Mouse (Mus musculus): ENCODE results near the gene Ggt5. TPM values are rescaled to one million over a fixed set of nuclear protein-coding genes. Genes with fewer than 3 reads are reported as not detected.
A peak's percentile ranks its signal among the peaks of the same experiment; 100 is the strongest.

Gene Ggt5
- total RNA-seq, 2 experiments from 2014 or later = 2.7 to 2.8 TPM

DNA sequence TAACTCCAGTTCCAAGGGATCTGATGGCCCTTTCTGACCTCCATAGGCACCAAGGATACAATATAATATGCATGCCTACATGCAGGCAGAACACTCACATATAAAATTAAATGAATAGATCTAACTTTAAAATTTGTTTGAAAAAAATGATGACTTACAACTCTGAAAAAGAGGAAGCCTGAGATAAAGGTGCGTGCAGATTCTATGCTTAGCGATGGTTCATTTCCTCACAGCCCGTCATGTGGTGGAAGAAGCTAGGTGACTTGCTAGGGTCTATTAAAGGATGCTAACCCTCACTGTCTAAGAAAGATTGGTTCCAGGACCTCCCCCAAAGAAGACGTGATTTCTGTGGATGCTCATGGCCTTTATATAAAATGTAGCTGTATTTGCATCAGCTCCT lies 26.9 kb downstream of the Ggt5 start:
- no peak for ATAC-seq (ENCODE audit: poor library complexity, severe bottlenecking)

DNA sequence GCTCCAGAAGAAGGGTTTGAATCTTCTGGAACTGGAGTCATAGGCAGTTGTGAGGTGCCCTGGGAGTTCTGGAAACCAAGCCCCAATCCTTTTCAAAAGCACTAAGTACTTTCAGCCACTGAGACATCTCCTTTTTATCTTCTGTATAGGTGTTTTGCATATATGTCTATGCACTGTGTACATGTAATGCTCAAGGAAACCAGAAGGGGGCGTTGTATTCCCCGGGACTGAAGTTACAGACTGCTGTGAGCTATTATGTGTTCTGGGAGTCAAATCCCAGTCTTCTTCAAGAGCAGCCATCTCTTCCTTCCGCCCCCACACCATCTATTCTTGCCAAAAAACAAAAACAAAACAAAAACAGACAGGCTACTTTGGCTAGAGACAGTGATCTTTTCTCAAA lies 31.7 kb downstream of the Ggt5 start:
- ATAC-seq (ENCODE audit: poor library complexity, severe bottlenecking) = no peak

DNA sequence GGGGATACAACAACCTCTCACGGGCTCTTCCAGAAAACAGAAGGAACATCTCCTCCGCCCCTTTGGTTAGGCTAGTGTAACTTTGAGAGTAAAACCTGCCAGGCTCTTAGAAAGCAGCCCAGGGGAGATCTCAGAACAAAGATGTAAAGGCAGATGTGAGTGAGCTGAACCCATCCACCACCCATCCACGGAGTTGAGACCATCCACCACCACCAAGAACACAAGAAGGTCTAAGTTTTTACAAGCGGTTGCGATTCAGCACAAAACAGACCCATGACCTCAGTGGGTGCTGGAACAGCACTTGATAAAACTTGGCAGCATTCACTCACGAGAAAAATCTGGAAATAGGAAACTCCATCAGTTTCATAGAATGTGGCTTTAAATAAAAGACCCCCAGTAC lies 36.8 kb downstream of the Ggt5 start:
- no peak for ATAC-seq (ENCODE audit: poor library complexity, severe bottlenecking)

DNA sequence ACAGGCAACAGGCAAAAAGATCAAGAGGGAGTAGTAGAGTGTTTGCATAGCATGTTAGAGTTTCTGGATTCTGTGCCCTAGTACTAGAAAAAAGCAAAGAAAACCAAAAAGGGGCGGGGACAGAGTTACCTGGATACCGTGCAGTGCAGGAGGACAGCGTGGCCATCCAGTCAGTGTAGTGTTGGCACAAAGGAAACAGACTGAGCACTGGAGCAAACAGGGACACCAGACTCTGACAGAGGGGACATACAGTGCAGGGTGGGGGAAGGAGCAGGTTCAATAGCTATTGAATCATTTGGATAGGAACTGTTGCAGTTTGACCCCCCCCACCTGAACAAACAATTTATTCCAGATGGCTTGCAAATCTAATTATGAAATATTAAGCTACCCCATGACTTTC lies 37.9 kb downstream of the Ggt5 start:
- no peak for ATAC-seq (ENCODE audit: poor library complexity, severe bottlenecking)

DNA sequence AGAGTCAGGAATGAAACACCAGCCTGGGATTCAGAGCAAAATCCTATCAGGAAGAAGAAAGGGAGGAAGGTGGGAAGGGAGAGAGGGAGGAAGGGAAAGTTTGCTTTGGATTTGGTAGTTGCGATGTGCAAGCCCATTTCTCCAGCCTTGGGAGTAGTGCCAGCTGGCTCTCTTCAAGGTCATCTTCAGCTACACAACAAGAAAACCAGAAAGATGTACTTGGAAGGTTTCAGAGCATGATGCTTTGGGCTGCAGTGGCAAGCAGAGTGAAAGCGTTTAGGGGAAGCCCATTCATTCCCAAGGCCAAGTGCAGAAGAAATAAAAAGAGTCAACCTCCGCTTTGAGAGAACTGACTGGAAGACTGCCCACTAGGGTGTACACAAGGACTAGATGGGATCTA lies 38.4 kb downstream of the Ggt5 start:
- ATAC-seq (ENCODE audit: poor library complexity, severe bottlenecking) = no peak

DNA sequence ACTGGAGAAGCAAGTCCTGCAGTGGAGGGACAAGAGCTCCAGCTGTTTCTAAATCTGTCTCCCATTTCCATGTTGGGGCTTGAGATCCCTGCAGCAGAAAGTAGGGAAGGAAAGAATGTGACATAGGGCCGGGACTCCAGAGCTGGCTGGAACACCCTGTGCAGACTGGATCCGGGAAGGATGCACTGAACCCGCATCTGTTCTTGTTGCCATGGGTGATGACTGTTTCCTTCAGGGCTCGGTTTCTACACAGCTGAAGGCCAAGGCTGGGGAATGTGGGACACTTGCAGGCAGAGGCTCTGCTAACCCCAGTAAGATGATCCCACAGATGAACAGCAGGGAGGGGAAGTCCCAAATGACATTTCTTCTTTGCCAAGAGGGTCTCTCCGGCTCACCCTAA lies 43.5 kb downstream of the Ggt5 start:
- ATAC-seq (ENCODE audit: poor library complexity, severe bottlenecking) = no peak

DNA sequence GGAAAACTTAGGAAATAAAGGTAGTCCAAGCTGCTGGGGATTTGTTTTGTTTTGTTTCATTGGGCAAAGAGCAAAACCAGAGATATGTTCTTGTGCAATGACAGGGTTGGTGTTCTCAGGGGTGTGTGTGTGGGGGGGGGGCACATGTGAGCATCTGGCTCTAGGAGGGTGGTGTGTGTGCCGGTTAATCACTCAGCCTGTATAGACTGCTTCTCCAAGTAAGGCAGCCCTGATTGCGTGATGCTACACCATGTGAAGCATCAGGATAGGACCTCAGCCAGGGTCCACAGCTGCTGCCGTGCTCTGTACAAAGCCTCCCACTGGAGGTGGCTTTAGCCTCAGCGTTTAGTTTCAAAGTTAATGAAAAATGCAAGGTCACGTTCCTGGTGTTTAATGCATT lies 43.9 kb downstream of the Ggt5 start:
- ATAC-seq (ENCODE audit: poor library complexity, severe bottlenecking) = no peak

DNA sequence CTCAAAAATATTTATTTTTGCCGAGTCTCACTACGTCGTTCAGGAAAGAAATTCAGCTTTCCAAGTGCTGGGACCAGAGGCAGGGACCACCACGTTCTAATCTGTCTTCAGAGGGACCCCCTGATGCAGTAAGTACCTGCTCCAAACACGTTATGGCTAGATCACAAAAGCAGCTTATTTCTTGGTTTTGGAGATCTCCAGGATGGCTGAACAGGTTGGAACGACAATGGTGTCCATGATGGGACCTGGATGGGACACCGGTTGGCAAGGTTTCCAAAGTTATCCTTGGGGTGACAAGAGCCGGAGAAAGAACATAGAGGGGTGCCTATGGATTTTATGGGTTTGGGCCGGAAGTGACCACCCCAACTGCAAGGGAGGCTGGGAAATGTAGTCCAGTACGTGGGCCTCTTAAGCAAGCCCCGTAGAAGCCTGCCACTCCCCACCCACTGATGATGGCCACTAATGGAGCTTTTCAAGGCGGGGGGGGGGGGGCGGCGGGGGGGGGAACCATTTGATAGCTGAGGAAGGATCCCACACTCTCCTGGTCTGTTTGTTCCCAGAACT lies 44.5 kb downstream of the Ggt5 start:
- no peak for ATAC-seq (ENCODE audit: poor library complexity, severe bottlenecking)

DNA sequence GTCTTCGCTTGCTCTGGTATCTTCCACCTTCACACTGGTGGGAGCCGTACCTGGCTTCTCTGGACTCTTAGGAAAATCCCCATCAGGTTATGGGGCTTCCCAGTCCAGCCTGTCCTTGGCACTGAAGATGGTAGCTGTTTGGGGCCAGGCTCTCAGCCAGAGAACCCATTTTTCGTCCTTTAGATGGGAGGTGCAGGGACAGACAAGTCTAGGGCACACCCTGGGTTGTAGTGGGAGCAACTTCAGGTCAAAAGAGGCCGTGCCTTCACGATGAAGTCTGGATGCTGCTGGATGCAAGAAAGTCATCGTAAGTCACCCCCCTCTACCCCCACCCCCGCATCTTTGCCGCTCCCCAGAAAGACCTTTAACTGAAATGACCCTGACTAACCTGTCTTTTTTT lies 45.5 kb downstream of the Ggt5 start:
- no peak for ATAC-seq (ENCODE audit: poor library complexity, severe bottlenecking)

DNA sequence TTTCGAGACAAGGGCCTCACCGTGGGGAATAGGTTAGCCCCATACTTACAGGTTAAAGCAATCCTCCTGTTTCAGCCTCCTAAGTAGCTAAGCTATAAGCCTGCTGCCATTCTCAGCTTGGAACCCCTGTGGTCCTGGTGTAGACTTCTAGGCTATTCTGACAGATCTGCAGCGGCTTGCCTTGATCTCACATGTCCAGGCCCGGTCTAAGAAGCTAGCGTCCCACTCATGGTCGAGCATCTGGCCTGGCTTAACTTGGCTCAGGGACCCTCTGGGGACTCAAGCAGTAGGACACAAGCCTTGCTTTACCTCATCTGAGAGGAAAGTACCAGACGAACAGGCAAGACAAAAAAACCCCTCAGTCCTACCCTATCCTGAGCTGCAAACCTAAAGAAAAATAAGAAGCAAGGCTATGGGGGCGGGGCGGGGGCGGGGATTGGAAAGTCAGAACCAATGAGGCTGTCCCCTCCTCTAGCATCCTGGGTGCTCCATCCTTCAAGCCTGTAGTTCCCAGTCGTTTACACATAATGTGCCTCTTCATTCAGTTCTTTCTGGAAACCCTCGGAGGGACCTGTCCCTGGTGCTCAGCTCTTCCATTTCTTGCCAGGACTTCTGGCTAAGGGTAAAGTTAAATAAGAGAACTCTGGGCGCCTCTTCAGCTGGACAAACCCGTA lies 46.0 kb downstream of the Ggt5 start:
- no peak for ATAC-seq (ENCODE audit: poor library complexity, severe bottlenecking)

DNA sequence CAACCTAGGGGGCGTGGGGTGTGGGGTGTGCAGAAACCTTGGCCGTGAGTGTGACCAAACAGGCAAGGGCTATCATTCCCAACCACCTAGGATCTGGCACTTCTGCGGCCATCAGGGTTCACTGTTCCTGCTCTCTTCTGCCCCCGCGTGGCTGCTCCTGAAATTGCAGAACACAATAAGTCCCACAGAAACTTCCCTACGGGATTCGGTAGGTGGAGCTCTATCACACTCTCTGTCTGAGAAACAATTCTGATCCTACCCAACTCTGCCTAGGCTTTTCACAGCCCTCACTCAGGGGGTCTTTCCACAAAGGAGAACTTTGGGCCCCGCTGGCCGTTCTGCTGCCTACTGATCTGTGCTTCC lies 46.5 kb downstream of the Ggt5 start:
- peak; percentile 87 for ATAC-seq (ENCODE audit: poor library complexity, severe bottlenecking)

DNA sequence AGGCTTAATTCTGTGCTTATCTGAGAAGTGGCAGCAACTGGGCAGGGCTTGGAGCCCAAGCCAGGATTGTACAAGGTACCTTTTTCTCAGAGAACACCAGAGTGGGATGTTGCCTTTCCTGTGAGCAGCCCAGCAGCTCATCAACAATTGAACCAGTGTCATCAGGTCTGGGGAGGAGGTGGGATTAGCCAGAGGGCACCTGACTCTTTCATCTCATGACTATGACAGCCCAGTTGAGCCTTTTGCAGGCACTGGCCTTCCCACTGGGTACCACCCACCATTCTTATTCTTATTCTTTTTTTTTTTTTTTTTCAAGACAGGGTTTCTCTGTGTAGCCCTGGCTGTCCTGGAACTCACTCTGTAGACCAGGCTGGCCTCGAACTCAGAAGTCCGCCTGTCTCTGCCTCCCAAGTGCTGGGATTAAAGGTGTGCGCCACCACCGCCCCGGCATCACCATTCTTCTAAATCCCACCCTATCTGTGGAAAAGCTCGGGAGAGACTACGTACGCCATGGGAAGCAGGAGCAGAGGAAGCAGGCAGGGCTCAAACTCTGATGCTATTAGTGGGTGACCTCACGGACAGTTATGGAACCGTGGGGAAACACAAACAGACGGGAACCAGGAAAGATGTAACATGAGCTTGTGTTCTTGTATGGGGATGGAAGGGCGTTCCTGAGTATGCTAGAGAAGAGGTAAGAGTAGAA lies 47.1 kb downstream of the Ggt5 start:
- ATAC-seq (ENCODE audit: poor library complexity, severe bottlenecking) = no peak

DNA sequence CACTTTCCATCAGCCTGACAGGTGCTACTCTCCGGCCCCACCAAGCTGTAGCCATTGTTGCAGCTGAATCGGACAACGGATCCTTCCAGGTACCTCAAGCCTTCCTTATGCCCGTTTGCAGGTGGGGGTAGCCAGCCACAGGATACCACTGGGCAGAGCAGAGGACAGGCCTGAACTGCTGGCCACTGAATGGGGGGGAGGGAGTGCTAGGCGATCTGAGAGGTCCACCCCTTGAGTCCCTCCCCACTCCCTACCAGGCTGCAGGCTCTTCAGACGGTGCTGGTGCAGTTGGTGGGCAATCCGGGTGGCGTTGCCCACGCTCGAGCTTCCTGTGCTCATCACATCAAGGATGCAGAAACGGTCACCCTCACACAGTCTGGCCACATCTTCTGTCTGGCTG lies 48.6 kb downstream of the Ggt5 start:
- ATAC-seq (ENCODE audit: poor library complexity, severe bottlenecking) = no peak

DNA sequence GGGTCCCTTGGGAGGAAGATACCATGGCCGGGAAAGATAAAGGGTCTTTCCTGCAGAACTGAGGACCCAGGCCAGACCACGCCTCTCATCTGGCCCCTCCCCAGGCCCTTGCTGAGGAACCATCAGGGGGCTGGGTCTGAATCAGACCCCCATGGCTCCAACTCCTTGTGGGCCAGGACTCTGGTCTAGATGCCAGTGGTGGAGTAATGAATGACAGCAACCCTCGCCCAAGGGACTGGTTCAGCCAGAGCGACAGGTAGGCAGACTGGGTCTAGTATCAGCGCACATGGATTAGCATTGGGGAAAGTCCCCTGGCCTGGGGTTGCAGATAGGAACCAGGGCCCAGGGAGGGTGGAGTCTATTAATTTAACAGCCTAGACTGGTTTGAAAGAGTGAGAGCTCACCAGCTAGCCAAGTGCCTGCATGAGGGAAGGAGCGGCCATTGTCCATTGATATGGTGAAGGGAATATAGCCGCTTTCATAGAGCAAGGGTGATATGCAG lies 52.6 kb downstream of the Ggt5 start:
- no peak for ATAC-seq (ENCODE audit: poor library complexity, severe bottlenecking)

DNA sequence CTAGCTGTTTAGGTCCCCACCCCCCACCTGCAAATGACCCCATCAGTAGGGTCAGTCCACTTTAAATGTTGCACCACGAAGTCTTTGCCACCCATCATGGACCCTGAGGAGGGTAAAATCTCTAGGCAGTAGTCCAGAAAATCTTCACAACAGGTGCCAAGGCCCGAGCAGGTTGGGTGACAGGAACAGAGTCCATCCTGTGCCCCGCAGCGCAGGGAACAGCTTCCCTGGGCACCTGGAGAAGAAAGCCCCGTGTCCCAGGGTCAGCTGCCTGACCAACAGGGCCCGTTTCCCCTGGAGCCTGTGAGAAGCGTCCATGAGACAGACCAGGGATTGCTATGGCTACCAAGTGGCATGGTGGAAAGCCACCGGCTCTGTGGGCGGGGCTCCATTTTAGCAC lies 53.3 kb downstream of the Ggt5 start:
- ATAC-seq (ENCODE audit: poor library complexity, severe bottlenecking) = no peak

DNA sequence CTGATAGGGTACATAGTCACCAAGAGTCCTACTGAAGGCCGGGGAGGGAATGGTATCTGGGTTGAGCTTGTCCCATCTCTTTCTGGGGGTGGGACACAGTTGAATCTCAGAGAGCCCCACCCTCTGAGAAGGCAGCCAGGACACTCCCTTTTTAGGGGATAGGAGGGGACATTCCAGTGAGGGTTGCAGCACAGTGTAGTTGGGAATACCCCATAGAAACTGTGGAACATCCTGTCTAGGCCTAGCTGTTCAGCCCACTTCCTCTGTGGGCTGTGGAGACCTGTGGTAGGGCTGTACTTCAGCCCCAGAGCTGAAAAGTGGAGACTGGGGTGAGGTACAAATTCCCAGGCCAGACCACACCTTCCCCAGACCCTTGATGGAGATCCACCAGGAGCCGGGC lies 53.8 kb downstream of the Ggt5 start:
- no peak for ATAC-seq (ENCODE audit: poor library complexity, severe bottlenecking)

DNA sequence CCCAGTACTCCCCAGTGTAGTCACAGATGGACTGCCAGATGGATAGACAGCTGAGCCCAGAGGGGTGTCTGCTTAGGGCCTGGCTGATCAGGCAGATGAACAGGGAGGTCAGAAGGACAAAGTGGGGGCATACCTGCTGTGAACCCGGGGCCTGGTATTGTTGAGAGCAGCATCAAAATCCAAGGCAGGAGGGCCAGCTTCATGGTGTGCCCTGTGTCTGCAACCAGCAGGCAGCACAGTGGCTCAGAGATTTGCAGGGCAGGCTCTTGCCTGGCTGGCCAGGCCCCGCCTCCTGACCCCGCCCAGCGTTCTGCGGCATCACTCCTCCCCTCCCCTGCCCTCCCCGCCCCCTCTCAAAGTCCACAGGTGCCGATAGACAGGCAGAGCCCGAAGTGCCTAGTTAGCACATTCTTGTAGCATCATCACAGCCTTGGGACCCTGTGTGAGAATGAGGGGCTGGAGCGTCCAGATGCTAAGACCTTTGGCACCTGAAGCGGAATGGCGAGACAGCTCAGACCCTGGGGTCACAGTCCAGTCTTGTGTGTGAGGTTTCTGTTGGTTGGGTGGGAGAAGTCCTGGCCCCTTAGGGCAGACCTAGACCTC lies 54.7 kb downstream of the Ggt5 start, which contains the start of gene Susd2:
Susd2 (minus strand) TSS at position 268 of the 603 bp plus-strand sequence.
- no peak for ATAC-seq (ENCODE audit: poor library complexity, severe bottlenecking)

DNA sequence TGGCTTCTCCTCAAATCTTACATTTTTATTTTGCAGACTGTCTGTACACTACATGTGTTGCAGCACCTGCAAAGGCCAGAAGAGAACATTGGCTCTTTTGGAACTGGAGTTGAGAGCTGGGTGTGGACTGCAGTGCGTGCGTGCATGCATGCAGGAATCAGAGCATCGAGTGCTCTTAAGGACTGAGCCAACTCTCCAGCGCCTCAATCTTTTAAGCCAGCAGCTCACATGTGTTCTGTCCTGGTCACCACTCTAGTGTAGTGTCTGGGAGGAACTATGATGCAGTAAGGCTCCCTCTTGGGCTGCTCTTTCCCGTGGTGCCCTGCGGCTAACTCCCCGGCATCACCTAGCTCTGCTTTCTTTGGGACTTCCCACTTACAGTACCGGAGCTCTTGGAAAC lies 56.5 kb downstream of the Ggt5 start:
- ATAC-seq (ENCODE audit: poor library complexity, severe bottlenecking) = no peak

DNA sequence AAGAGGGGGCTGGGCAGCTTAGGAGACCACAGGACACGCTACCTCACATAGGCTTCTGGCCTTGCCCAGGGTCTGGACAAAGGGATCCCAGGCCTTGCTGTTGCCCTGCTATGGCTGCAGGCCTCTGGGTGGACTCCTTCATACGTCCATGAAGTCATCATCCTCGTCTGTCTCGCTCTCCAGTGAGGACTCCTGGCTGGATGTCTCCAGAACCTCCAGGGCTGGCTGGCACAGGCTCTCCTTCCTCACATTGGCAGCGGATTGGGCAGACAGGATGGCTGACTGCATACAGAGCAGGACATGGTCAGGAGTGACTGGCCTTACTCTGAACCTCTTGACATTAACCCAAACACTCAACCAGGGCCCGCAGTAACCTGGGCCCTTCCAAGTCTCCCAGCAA lies 57.3 kb downstream of the Ggt5 start:
- ATAC-seq (ENCODE audit: poor library complexity, severe bottlenecking) = no peak

DNA sequence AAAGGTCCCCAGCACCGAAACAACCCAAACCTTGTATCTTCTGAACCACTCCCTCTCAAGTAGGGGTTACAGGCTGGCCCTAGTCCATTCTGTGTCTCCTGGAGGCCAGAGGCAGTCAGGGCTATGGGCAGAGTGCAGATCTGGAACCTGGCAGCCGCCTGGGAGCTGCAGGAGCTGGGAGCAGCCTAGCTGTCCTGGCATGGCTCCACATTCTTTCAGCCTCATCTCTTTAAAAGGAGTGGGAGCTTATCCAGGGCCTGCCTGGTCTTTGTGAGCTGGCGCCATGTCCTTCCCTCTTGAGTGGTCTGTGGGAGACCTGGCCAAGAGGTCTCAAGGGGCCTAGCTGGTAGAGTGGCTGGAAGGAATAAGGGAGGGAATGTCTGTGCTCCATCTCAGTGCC lies 58.2 kb downstream of the Ggt5 start:
- no peak for ATAC-seq (ENCODE audit: poor library complexity, severe bottlenecking)

DNA sequence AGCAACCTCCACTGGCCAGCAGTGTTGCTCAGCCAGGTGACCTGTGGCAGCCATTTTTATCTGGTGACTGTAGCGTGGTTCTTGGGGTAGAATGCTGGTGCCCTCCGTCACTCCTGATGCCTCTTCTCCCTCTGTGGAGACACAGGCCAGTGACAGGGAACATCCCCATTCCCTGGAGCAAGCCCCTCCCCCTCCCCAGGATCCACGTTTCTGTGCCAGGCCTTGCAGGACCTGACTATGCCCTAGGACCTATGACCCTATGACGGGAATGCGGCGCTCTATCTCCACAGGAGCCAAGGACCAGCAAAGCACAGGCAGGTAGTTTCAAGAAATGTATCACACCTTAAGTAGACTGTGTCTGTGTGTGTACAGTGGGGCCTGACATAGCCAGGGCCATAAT lies 59.0 kb downstream of the Ggt5 start:
- no peak for ATAC-seq (ENCODE audit: poor library complexity, severe bottlenecking)

DNA sequence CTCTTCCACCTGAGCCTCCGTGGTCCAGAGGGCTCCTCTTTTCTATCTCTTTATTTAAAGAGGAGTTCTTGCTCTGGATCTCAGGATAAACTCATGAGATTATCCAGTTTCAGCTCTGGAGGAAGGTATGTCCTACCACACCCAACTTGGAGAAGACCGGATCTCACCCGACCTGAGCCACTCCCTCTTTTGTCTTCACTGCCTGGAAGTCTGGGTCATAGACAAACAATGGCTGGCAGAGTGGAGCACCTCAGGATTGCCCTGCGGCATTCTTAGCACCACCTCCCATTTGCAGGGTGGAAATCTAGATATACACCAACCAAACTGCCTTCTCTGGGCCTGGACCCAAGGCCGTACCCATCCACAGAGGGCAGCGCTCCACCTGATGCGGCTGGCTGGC lies 59.9 kb downstream of the Ggt5 start:
- no peak for ATAC-seq (ENCODE audit: poor library complexity, severe bottlenecking)

All from megakaryocyte, adult 5-6 weeks (primary cell).